Mouse (Mus musculus) MEL (cell line): ENCODE data around the gene Cd70. TPM values are rescaled to one million over a fixed set of nuclear protein-coding genes. Genes with fewer than 3 reads are reported as not detected.
A peak's percentile ranks its signal among the peaks of the same experiment; 100 is the strongest.

ENCODE experiments used
- DNase-seq: peaks from one replicate; pipeline ENCODE4 v3.0.0; 2011; ENCODE audit warnings: low read depth, low spot score
- H3K27ac ChIP-seq: 2 replicates; pipeline ENCODE4 v1.5.1; 2012; ENCODE audit warnings: low read depth, mild to moderate bottlenecking, control low read depth, low read length, moderate library complexity; ENCODE audit not compliant: control insufficient read depth
- H3K27me3 ChIP-seq, 2 experiments: fragments of 150-350 bp in 1 of 2; sonication (generic) in 1 of 2; 2 replicates each; pipeline ENCODE4 v1.6.1; 2012; ENCODE audit warnings: low read length in 2 of 2, mild to moderate bottlenecking in 2 of 2, improper control_type of control experiment in 1 of 2, moderate library complexity in 1 of 2; ENCODE audit not compliant: insufficient read depth in 2 of 2, control insufficient read depth in 1 of 2
- H3K36me3 ChIP-seq, 2 experiments: 2 replicates each; pipeline ENCODE4 v1.6.1; 2012 to 2014; ENCODE audit warnings: low read length in 2 of 2, improper control_type of control experiment in 1 of 2, inconsistent platforms in 1 of 2, mild to moderate bottlenecking in 1 of 2; ENCODE audit not compliant: insufficient read depth in 2 of 2, control insufficient read depth in 1 of 2
- H3K4me1 ChIP-seq, 2 experiments: fragments of 150-350 bp in 1 of 2; sonication (generic) in 1 of 2; 2 replicates each; pipeline ENCODE4 v1.6.1; 2012; ENCODE audit warnings: low read length in 2 of 2, improper control_type of control experiment in 1 of 2, mild to moderate bottlenecking in 1 of 2; ENCODE audit not compliant: insufficient read depth in 2 of 2, control insufficient read depth in 1 of 2
- H3K4me3 ChIP-seq, 2 experiments: fragments of 150-350 bp in 1 of 2; sonication (generic) in 1 of 2; 2 replicates each; pipeline ENCODE4 v1.5.1; 2012; ENCODE audit warnings: low read depth in 2 of 2, low read length in 2 of 2, mild to moderate bottlenecking in 2 of 2, moderate library complexity in 2 of 2, control low read depth in 1 of 2, improper control_type of control experiment in 1 of 2; ENCODE audit not compliant: control insufficient read depth in 1 of 2, insufficient read depth in 1 of 2
- H3K79me2 ChIP-seq: 2 replicates; pipeline ENCODE4 v1.6.1; 2012; ENCODE audit warnings: mild to moderate bottlenecking, low read length, moderate library complexity; ENCODE audit not compliant: control insufficient read depth, poor library complexity, insufficient read depth
- H3K9ac ChIP-seq: 2 replicates; pipeline ENCODE4 v1.6.1; 2012; ENCODE audit warnings: low read depth, mild to moderate bottlenecking, control low read depth, low read length, moderate library complexity; ENCODE audit not compliant: control insufficient read depth, poor library complexity, severe bottlenecking
- H3K9me3 ChIP-seq: fragments of 150-350 bp; sonication (generic); replicated peaks from 2 replicates; pipeline ENCODE4 v1.6.1; 2012; ENCODE audit warnings: mild to moderate bottlenecking, low read length, improper control_type of control experiment, moderate library complexity; ENCODE audit not compliant: insufficient read depth
- E2F4 ChIP-seq: IDR thresholded peaks from 2 replicates; pipeline ENCODE4 v1.6.1; 2011; ENCODE audit warnings: low read depth, low read length, improper control_type of control experiment, borderline replicate concordance
- ETS1 ChIP-seq: IDR thresholded peaks from 2 replicates; pipeline ENCODE4 v1.6.1; 2012; ENCODE audit warnings: low read depth, mild to moderate bottlenecking, inconsistent platforms, low read length, improper control_type of control experiment, moderate library complexity
- GATA1 ChIP-seq: IDR thresholded peaks from 2 replicates; pipeline ENCODE4 v1.6.1; 2011; ENCODE audit warnings: low read depth, low read length, improper control_type of control experiment
- HCFC1 ChIP-seq: IDR thresholded peaks from 2 replicates; pipeline ENCODE4 v1.6.1; 2012; ENCODE audit warnings: low read depth, mild to moderate bottlenecking, inconsistent platforms, low read length, improper control_type of control experiment, moderate library complexity
- MAX ChIP-seq: IDR thresholded peaks from 2 replicates; pipeline ENCODE4 v1.6.1; 2011; ENCODE audit warnings: low read length, improper control_type of control experiment
- MEF2A ChIP-seq: IDR thresholded peaks from 2 replicates; pipeline ENCODE4 v1.6.1; 2014; ENCODE audit warnings: low read depth, mild to moderate bottlenecking, inconsistent platforms, low read length, improper control_type of control experiment; ENCODE audit not compliant: poor library complexity, insufficient replicate concordance, severe bottlenecking; ENCODE audit errors: extremely low read depth
- NELFE ChIP-seq: IDR thresholded peaks from 2 replicates; pipeline ENCODE4 v1.6.1; 2011; ENCODE audit warnings: low read depth, low read length, improper control_type of control experiment
- NRF1 ChIP-seq: IDR thresholded peaks from 2 replicates; pipeline ENCODE4 v1.6.1; 2014; ENCODE audit warnings: low read depth, mild to moderate bottlenecking, inconsistent platforms, low read length, improper control_type of control experiment, moderate library complexity; ENCODE audit not compliant: poor library complexity, insufficient read depth, severe bottlenecking
- POLR2A ChIP-seq, 2 experiments: IDR thresholded peaks; 2 replicates each; pipeline ENCODE4 v1.6.1; 2011 to 2012; ENCODE audit warnings: low read length in 2 of 2, mild to moderate bottlenecking in 2 of 2, control low read depth in 1 of 2, improper control_type of control experiment in 1 of 2, low read depth in 1 of 2, moderate library complexity in 1 of 2; ENCODE audit not compliant: control insufficient read depth in 1 of 2, insufficient read depth in 1 of 2, poor library complexity in 1 of 2
- POLR2AphosphoS2 ChIP-seq: IDR thresholded peaks from 2 replicates; pipeline ENCODE4 v1.6.1; 2011; ENCODE audit warnings: low read length, improper control_type of control experiment
- POLR2AphosphoS5 ChIP-seq: IDR thresholded peaks from 2 replicates; pipeline ENCODE4 v1.6.1; 2012; ENCODE audit warnings: low read depth, borderline replicate concordance, mild to moderate bottlenecking, inconsistent platforms, low read length, moderate library complexity, mixed read lengths
- RAD21 ChIP-seq: IDR thresholded peaks from 2 replicates; pipeline ENCODE4 v1.6.1; 2011; ENCODE audit warnings: mild to moderate bottlenecking, low read depth, low read length, improper control_type of control experiment
- RCOR1 ChIP-seq: IDR thresholded peaks from 2 replicates; pipeline ENCODE4 v1.6.1; 2012; ENCODE audit warnings: low read depth, mild to moderate bottlenecking, inconsistent platforms, low read length, improper control_type of control experiment
- SMC3 ChIP-seq: IDR thresholded peaks from 2 replicates; pipeline ENCODE4 v1.6.1; 2011; ENCODE audit warnings: low read depth, low read length, improper control_type of control experiment
- TCF12 ChIP-seq: IDR thresholded peaks from 2 replicates; pipeline ENCODE4 v1.6.1; 2014; ENCODE audit warnings: low read depth, mild to moderate bottlenecking, inconsistent platforms, low read length, improper control_type of control experiment, moderate library complexity
- UBTF ChIP-seq: IDR thresholded peaks from 2 replicates; pipeline ENCODE4 v1.6.1; 2012; ENCODE audit warnings: low read depth, mild to moderate bottlenecking, inconsistent platforms, low read length, improper control_type of control experiment, moderate library complexity, borderline replicate concordance; ENCODE audit not compliant: insufficient read depth
- USF2 ChIP-seq, 2 experiments: IDR thresholded peaks; 2 replicates each; pipeline ENCODE4 v1.6.1; 2011 to 2012; ENCODE audit warnings: improper control_type of control experiment in 2 of 2, low read length in 2 of 2, borderline replicate concordance in 1 of 2, inconsistent platforms in 1 of 2, low read depth in 1 of 2, mild to moderate bottlenecking in 1 of 2; ENCODE audit not compliant: insufficient read depth in 1 of 2
- ZMIZ1 ChIP-seq: IDR thresholded peaks from 2 replicates; pipeline ENCODE4 v1.6.1; 2012; ENCODE audit warnings: low read depth, mild to moderate bottlenecking, inconsistent platforms, low read length, improper control_type of control experiment, moderate library complexity
- ZNF384 ChIP-seq: IDR thresholded peaks from 2 replicates; pipeline ENCODE4 v1.6.1; 2012; ENCODE audit warnings: low read depth, mild to moderate bottlenecking, inconsistent platforms, low read length, improper control_type of control experiment
- polyA plus RNA-seq, 2 experiments: library from polyadenylated mRNA; stranded (reverse) in 1 of 2; unstranded in 1 of 2; fragments of >175 nt in 1 of 2; fragments of >200 nt in 1 of 2; gene quantifications; 2 replicates each; pipeline versions ENCODE4 v1.2.1 to v1.2.4; 2012; ENCODE audit warnings: low replicate concordance in 2 of 2, low read depth in 1 of 2; ENCODE audit not compliant: insufficient read length in 2 of 2, insufficient read depth in 1 of 2, missing spikeins in 1 of 2
- total RNA-seq: library from RNA; depleted of rRNA; stranded (reverse); fragments of 300-350 nt; gene quantifications from 2 replicates; pipeline ENCODE4 v1.2.3, GENCODE M21; 2012

Cd70 gene
- total and polyA plus RNA-seq, 3 experiments, result not detected

- TF ChIP-seq POLR2A (IDR thresholded peaks at IDR 0.05; ENCODE audit: control insufficient read depth in 1 of 2, insufficient read depth in 1 of 2, low read depth in 1 of 2, low read length in 2 of 2, poor library complexity in 1 of 2) (no peak), HCFC1 (no peak), GATA1 (peak; percentile 21; the same call in 1 of the 2 replicates), SMC3 (no peak), USF2 (IDR thresholded peaks at IDR 0.05; ENCODE audit: borderline replicate concordance in 1 of 2, insufficient read depth in 1 of 2, low read depth in 1 of 2, low read length in 2 of 2) (no peak), MEF2A (no peak), NELFE (no peak), ZNF384 (peak; percentile 96), E2F4 (no peak), ETS1 (no peak), RAD21 (no peak), ZMIZ1 (no peak), NRF1 (no peak), MAX (no peak), UBTF (no peak)
- H3K27me3 ChIP-seq, result no peaks in the 10 kb centered on the region; a peak in 2 of 4 replicates
- H3K79me2 ChIP-seq, result no peaks in the 10 kb centered on the region
- H3K36me3 ChIP-seq, result peaks cover 0 to 4% of the 10 kb centered on the region in 2 experiments; a peak in 2 of 4 replicates
- H3K9ac ChIP-seq, result peak overlapping the region; percentile 29; the same call in 1 of the 2 replicates
- H3K4me3 ChIP-seq, result peak overlapping the region; percentile 26 to 33; a peak in 2 of 4 replicates
- H3K27ac ChIP-seq, result no peak overlapping the region
- DNase-seq, result peak; percentile 65
- no peaks in the 10 kb centered on the region for H3K9me3 ChIP-seq
- H3K4me1 ChIP-seq, result peaks cover 0 to 4% of the 10 kb centered on the region in 2 experiments; a peak in 2 of 4 replicates
These were observed 30.8 kb downstream of the Cd70 start for GRCm38 (mm10) chr17:57118524-57119349.

DNA sequence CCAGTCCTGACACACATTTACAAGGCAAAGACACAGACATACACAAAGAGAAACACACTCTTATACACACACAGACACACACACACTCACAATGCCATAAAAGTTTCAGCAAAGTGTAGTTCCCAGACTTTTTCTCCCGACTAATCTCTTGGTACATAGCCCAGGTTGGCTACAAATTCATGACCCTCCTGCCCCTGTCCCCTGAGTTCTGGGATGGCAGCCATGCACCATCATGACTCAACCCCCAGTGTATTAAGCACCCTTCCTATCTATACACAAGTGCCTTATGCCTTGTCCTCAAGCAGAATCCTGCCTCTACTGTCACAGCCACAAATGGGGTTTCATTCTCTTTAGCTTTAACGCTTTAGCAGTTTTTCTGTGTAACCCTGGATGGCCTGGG is 32.8 kb downstream of the Cd70 start:
- H3K9ac ChIP-seq, result no peak overlapping the region
- DNase-seq, result no peak
- no peak overlapping the region for H3K27ac ChIP-seq
- peaks cover 4 to 8% of the 10 kb centered on the region in 2 experiments; a peak in 3 of 4 replicates for H3K4me1 ChIP-seq
- peaks cover 0 to 6% of the 10 kb centered on the region in 2 experiments; a peak in 2 of 4 replicates for H3K36me3 ChIP-seq
- H3K9me3 ChIP-seq, result no peaks in the 10 kb centered on the region
- H3K79me2 ChIP-seq, result no peaks in the 10 kb centered on the region
- no peak for TF ChIP-seq POLR2AphosphoS5
- no peak for TF ChIP-seq NELFE
- no peak for TF ChIP-seq POLR2AphosphoS2
- TF ChIP-seq HCFC1, result no peak
- TF ChIP-seq MEF2A, result no peak
- TF ChIP-seq E2F4, result no peak
- no peak for TF ChIP-seq RCOR1
- no peak for TF ChIP-seq USF2 (IDR thresholded peaks at IDR 0.05; ENCODE audit: borderline replicate concordance in 1 of 2, insufficient read depth in 1 of 2, low read depth in 1 of 2, low read length in 2 of 2)
- no peak for TF ChIP-seq TCF12
- no peak overlapping the region for H3K4me3 ChIP-seq
- no peaks in the 10 kb centered on the region; a peak in 2 of 4 replicates for H3K27me3 ChIP-seq
